In genomic region chr1:127978125-127978524, GRCm38 (mm10) we compare ENCODE assay signal across 20 mouse cellular contexts.
"Had no signal": no experiment of that assay in that cellular context is flagged by ENCODE, and none has a peak within 500 bp of the region (broad histone marks: within the 10 kb centered on the region; RNA-seq: fewer than 3 reads in every experiment).

No protein-coding gene starts in this region.

- H3K4me3 ChIP-seq: kidney, embryonic 15.5 days; left cerebral cortex, adult 2 months; liver, embryonic 13.5 days; megakaryocyte, embryonic 14.5 days; midbrain, embryonic 10.5 days; midbrain, embryonic 13.5 days; myocyte had no signal

- DNase-seq: kidney, adult 8-10 months; kidney, postnatal 25 days; layer of hippocampus, postnatal 36 days; liver, embryonic 13.5 days; lung, embryonic 14.5 days; right cerebral cortex, adult 18-20 months; right cerebral cortex, postnatal 14 days; right cerebral cortex, postnatal 4 days; thymus, adult 2 months; thymus, postnatal 14 days; thymus, postnatal 4 days had no signal

- H3K27ac ChIP-seq: kidney, embryonic 15.5 days; left cerebral cortex, adult 2 months; liver, embryonic 13.5 days; midbrain, embryonic 10.5 days; midbrain, embryonic 13.5 days; stomach, postnatal 0 days had no signal

- H3K36me3 ChIP-seq: liver, embryonic 13.5 days; midbrain, embryonic 13.5 days had no signal

- ATAC-seq: lung, postnatal 0 days; midbrain, embryonic 13.5 days; midbrain, embryonic 16.5 days had no signal
